Mouse (Mus musculus): ENCODE measurements around the gene Gtf2a1.
"Not testable (repeated sequence)": the region's sequence is repeated elsewhere in the genome, so short reads cannot be mapped to it uniquely, and the experiment has no call there.

Gene Gtf2a1

GRCm38 (mm10) chr12:91589847-91590690 lies at the start of gene Gtf2a1:
Gene Gtf2a1 (minus strand): TSS chr12:91590487.
- peak; percentile 89 to 95 for DNase-seq (ENCODE audit: low read depth in 1 of 2, low spot score in 2 of 2)

GRCm38 (mm10) chr12:91638351-91638750 lies 48.1 kb upstream of the Gtf2a1 start:
- DNase-seq (ENCODE audit: low read depth in 1 of 2, low spot score in 2 of 2) = no peak

GRCm38 (mm10) chr12:91637136-91637909 lies 47.0 kb upstream of the Gtf2a1 start:
- DNase-seq (ENCODE audit: low read depth in 1 of 2, low spot score in 2 of 2) = no peak

GRCm38 (mm10) chr12:91626482-91626881 lies 36.2 kb upstream of the Gtf2a1 start:
- no peak for DNase-seq (ENCODE audit: low read depth in 1 of 2, low spot score in 2 of 2)

GRCm38 (mm10) chr12:91625013-91625412 lies 34.7 kb upstream of the Gtf2a1 start:
- no peak for DNase-seq (ENCODE audit: low read depth in 1 of 2, low spot score in 2 of 2)

GRCm38 (mm10) chr12:91609425-91609824 lies 19.1 kb upstream of the Gtf2a1 start:
- DNase-seq (ENCODE audit: low read depth in 1 of 2, low spot score in 2 of 2) = no peak

GRCm38 (mm10) chr12:91607678-91608077 lies 17.4 kb upstream of the Gtf2a1 start:
- no peak for DNase-seq (ENCODE audit: low read depth in 1 of 2, low spot score in 2 of 2)

GRCm38 (mm10) chr12:91606651-91607050 lies 16.4 kb upstream of the Gtf2a1 start:
- no peak for DNase-seq (ENCODE audit: low read depth in 1 of 2, low spot score in 2 of 2)

- DNase-seq (ENCODE audit: low read depth in 1 of 2, low spot score in 2 of 2) = no peak
Observed at GRCm38 (mm10) chr12:91604600-91604999, 14.3 kb upstream of the Gtf2a1 start.

GRCm38 (mm10) chr12:91592128-91592527 lies 1.8 kb upstream of the Gtf2a1 start:
- peak in 1 of 2 experiments; percentile 54 for DNase-seq (ENCODE audit: low read depth in 1 of 2, low spot score in 2 of 2)

- no peak for DNase-seq (ENCODE audit: low read depth in 1 of 2, low spot score in 2 of 2)
Observed at GRCm38 (mm10) chr12:91591191-91591590, 904 bp upstream of the Gtf2a1 start.

- peak in 1 of 2 experiments; percentile 23 for DNase-seq (ENCODE audit: low read depth in 1 of 2, low spot score in 2 of 2)
Observed at GRCm38 (mm10) chr12:91590716-91591115, 429 bp upstream of the Gtf2a1 start.

- DNase-seq (ENCODE audit: low read depth in 1 of 2, low spot score in 2 of 2) = no peak
Observed at GRCm38 (mm10) chr12:91589542-91589846, 793 bp downstream of the Gtf2a1 start.

- peak in 1 of 2 experiments; percentile 43 for DNase-seq (ENCODE audit: low read depth in 1 of 2, low spot score in 2 of 2)
Observed at GRCm38 (mm10) chr12:91588670-91589541, 1.4 kb downstream of the Gtf2a1 start.

- peak; percentile 76 to 87 for DNase-seq (ENCODE audit: low read depth in 1 of 2, low spot score in 2 of 2)
Observed at GRCm38 (mm10) chr12:91588176-91588669, 2.1 kb downstream of the Gtf2a1 start.

- DNase-seq (ENCODE audit: low read depth in 1 of 2, low spot score in 2 of 2) = no peak
Observed at GRCm38 (mm10) chr12:91587491-91588033, 2.7 kb downstream of the Gtf2a1 start.

- DNase-seq (ENCODE audit: low read depth in 1 of 2, low spot score in 2 of 2) = no peak
Observed at GRCm38 (mm10) chr12:91587077-91587476, 3.2 kb downstream of the Gtf2a1 start.

GRCm38 (mm10) chr12:91585815-91586214 lies 4.5 kb downstream of the Gtf2a1 start:
- not testable (repeated sequence) for DNase-seq (ENCODE audit: low read depth in 1 of 2, low spot score in 2 of 2)

GRCm38 (mm10) chr12:91585206-91585605 lies 5.1 kb downstream of the Gtf2a1 start:
- peak in 1 of 2 experiments; percentile 16 for DNase-seq (ENCODE audit: low read depth in 1 of 2, low spot score in 2 of 2)

GRCm38 (mm10) chr12:91583409-91583808 lies 6.9 kb downstream of the Gtf2a1 start:
- no peak for DNase-seq (ENCODE audit: low read depth in 1 of 2, low spot score in 2 of 2)
